Mouse (Mus musculus) spleen, adult 18-20 months (tissue): Measurements from ENCODE around the gene Ttyh1.

Source experiments
- DNase-seq, 2 experiments: peaks; one replicate each; pipeline ENCODE4 v3.0.0; 2022; ENCODE audit warnings: mixed read lengths in 2 of 2

Gene Ttyh1

GRCm38 (mm10) chr7:4119344-4119902 lies at the start of gene Ttyh1:
Ttyh1 (plus strand) TSS chr7:4119408.
- DNase-seq = no peak

- DNase-seq = peak; percentile 34 to 35
Measured at GRCm38 (mm10) chr7:4071066-4071465, 48.1 kb upstream of the Ttyh1 start.

- peak in 1 of 2 experiments; percentile 19 for DNase-seq
Measured at GRCm38 (mm10) chr7:4073144-4073543, 46.1 kb upstream of the Ttyh1 start.

- no peak for DNase-seq
Measured at GRCm38 (mm10) chr7:4079511-4079910, 39.7 kb upstream of the Ttyh1 start.

DNA sequence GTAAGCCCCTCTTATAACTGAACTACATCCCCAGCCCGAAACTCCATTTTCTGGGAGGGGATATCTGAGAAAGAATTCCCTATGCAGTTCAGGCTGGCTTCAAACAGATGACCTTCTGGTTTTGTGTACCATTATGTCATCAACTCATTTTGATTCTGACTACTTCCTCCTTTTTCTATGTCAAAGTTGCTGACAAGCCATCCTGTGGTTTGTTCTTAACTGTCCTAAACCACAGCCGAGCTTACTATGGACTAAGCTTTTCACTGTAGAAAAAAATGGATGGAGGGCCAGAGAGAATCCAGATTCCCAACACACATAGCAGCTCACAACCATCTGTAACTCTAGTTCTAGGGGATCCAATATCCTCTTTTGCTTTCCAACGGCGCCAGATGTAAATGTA lies 38.7 kb upstream of the Ttyh1 start:
- DNase-seq = no peak

GRCm38 (mm10) chr7:4081706-4082105 lies 37.5 kb upstream of the Ttyh1 start:
- DNase-seq = no peak

GRCm38 (mm10) chr7:4082804-4083203 lies 36.4 kb upstream of the Ttyh1 start:
- DNase-seq = peak; percentile 24 to 48

- no peak for DNase-seq
Measured at GRCm38 (mm10) chr7:4084161-4084560, 35.0 kb upstream of the Ttyh1 start.

DNA sequence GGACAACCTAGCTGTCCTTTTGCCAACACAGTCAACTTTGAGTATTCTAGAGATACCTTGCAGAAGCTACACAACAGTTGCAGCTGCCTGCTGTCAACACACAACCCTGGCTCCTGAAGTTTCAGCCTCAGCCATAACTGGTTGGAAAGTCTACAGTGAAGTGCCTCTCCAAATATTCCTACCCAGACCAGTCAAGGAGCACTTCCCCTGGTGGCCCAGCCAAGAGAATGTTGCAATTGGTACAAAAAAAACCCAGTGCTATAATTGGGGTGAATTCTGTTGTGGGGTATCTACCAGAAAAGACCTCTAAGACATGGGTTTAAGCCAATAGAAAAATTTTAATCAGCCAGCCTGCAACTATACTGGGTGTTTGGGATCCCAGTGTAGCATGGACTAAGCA lies 33.6 kb upstream of the Ttyh1 start:
- DNase-seq = no peak

DNA sequence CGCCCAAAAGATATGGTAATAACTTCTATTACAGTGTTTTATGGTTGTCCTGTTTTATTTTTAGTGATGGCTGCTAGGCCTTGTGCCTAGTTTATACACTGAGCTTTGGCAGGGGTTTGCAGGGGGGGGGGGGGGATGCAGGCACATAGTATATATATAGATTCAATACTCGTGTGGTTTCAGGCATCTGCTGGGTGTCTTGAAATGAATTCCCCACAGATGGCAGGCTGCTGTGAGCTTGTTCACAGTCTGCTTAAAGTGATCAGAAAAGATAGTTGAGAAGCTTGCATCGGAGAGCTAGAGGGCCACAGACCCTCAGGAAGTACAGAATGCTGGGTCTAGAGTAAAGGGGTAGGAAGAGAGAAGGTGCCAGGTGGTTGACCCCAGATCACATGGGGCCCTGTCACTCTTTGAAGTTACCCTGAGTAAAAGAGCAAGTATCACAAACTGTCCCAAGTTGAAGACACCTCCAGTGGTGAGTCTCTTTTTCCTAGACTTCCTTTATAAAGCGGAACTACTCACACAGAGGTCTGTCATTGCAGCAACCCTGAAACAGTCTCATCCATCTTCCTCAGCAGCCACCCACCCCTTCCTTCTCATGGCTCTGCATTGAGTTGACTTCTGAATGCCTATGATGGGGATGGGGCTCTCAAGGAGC lies 31.8 kb upstream of the Ttyh1 start:
- no peak for DNase-seq

DNA sequence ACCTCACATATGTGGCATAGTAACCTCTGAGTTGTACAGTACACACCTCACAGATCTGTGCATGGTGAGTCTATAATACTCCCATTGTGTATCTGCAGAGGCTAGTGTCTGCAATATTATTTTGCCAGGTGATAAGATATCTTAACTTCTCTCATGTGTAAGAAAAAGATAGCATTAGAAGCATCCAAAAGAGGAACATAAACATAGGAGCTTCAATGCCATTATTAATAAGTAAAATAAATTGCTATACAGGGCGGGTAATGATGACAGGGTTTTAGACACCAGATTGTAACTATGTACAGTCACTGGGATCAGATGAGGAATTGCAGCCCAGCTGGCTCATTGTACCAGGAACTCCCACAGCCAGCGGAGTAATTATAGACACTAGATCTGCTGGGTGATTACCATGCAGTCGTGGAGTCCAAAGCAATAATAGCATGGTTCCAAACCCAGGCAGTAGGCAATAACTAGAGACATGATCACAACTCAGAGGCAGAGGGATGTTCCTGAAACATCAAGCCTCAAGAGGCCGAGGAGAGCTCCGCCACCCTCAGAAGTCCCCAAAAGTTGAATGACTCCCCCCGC lies 31.2 kb upstream of the Ttyh1 start:
- DNase-seq = no peak

GRCm38 (mm10) chr7:4088679-4089078 lies 30.5 kb upstream of the Ttyh1 start:
- DNase-seq = no peak

GRCm38 (mm10) chr7:4091170-4091569 lies 28.0 kb upstream of the Ttyh1 start:
- DNase-seq = peak; percentile 30 to 45

- DNase-seq = no peak
Measured at GRCm38 (mm10) chr7:4098301-4098700, 20.9 kb upstream of the Ttyh1 start.

- DNase-seq = no peak
Measured at GRCm38 (mm10) chr7:4098832-4099231, 20.4 kb upstream of the Ttyh1 start.

DNA sequence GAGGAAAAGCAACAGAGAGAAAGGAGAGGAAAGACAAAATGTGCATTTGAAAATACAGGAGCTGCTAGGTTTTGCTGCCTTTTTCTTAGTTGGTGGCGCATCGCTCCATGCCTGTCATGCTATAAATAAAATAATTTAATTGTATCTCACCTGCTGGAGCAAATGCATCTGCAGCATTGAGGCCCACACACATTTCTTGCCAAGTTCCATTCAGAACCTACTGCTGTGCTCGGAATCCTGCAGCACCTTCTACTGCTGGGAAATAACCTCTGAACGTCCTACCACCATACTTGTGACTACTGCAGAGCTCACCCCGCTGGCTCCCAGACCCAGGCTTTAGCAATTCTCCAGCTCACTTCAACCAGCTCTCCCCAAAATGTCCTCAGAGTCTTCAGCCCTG lies 18.1 kb upstream of the Ttyh1 start:
- DNase-seq = no peak

- DNase-seq = no peak
Measured at GRCm38 (mm10) chr7:4103411-4103810, 15.8 kb upstream of the Ttyh1 start.

GRCm38 (mm10) chr7:4111766-4112165 lies 7.4 kb upstream of the Ttyh1 start:
- DNase-seq = no peak

DNA sequence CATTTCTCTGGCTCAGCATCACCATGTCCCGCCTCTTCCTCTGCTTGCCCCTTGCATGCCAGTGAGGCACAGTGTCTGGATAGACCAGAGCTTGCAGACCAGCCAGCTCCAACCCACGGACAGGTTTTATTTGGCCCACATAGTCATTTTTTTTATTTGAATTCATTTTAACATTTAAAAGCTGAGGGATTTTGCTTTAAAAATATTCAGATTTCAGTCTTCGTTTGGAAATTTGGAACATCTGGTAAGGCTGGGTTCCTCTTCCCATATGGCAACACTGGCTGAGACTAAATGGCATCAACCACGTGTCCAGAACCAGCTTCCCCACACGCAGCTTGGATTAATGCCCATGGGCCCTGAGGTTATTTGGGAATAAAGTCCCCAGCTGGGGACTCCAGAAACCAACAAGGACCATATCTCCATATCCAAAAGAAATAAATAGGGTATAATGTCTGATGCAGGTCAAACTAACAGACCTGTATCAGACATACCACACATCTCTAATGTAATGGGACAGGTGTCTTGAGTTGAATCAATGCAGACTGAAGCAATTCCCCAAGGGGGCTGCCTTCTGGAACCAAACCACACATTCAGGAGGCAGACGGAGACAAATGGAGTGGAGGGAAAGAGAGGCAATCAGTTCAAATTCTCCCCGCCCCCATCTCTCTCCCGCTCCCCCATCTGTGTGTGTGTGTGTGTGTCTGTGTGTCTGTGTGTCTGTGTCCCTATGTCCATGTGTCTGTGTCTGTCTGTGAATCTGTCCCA lies 2.0 kb upstream of the Ttyh1 start:
- DNase-seq = no peak

GRCm38 (mm10) chr7:4119976-4120921 lies 1.0 kb downstream of the Ttyh1 start:
- DNase-seq = no peak

GRCm38 (mm10) chr7:4122076-4122768 lies 3.0 kb downstream of the Ttyh1 start:
- no peak for DNase-seq

DNA sequence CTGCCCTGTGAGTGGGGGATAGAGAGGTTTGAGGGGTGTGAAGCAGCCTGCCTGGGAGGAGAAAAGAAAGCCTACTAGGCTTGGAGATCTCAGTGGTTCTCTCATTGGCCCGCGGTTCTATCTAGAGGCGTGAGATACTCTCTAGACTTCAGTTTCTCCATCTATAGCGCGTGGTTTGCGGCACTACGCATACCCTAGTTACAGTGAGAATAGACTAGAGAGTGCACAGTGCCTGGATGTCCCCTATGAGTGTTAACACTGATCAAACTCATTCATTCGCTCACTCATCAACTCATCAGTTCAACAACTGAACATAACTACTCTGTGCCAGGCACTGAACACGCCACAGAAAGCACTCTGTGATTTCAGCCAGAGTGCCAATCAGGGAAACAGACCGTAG lies 3.6 kb downstream of the Ttyh1 start:
- DNase-seq = no peak
